Mouse (Mus musculus): ENCODE results near the gene 4930404H24Rik. TPM values are rescaled to one million over a fixed set of nuclear protein-coding genes. Genes with fewer than 3 reads are reported as not detected.

4930404H24Rik gene
- polyA plus RNA-seq, 1 experiment, result not detected

- Histone ChIP-seq H3ac (ENCODE audit: control insufficient read depth, insufficient read length) (no peak overlapping the region), H3K27me3 (ENCODE audit: control insufficient read depth, insufficient read depth, insufficient read length) (peaks cover 54% of the 10 kb centered on the region), H3K4me2 (ENCODE audit: low read depth) (peak overlapping the region; percentile 80), H3K4me3 (no peak overlapping the region), H3K79me2 (ENCODE audit: control insufficient read depth, insufficient read depth) (no peaks in the 10 kb centered on the region), H3K36me3 (ENCODE audit: control insufficient read depth, insufficient read depth) (no peaks in the 10 kb centered on the region)
- no peak for TF ChIP-seq E2F4 (IDR thresholded peaks at IDR 0.05; ENCODE audit: insufficient read depth)
- TF ChIP-seq POLR2AphosphoS2 (IDR thresholded peaks at IDR 0.05; ENCODE audit: insufficient read length, low read depth), result no peak
- TF ChIP-seq MAX (IDR thresholded peaks at IDR 0.05; ENCODE audit: low read depth), result no peak
These were observed 36.2 kb downstream of the 4930404H24Rik start for GRCm38 (mm10) chr2:153528571-153529364.

GRCm38 (mm10) chr2:153529365-153529781 is 36.8 kb downstream of the 4930404H24Rik start:
- peaks cover 52% of the 10 kb centered on the region for H3K27me3 ChIP-seq (ENCODE audit: control insufficient read depth, insufficient read depth, insufficient read length)
- H3K4me2 ChIP-seq (ENCODE audit: low read depth), result peak overlapping the region; percentile 80
- H3K4me3 ChIP-seq, result no peak overlapping the region
- no peaks in the 10 kb centered on the region for H3K36me3 ChIP-seq (ENCODE audit: control insufficient read depth, insufficient read depth)
- no peaks in the 10 kb centered on the region for H3K79me2 ChIP-seq (ENCODE audit: control insufficient read depth, insufficient read depth)
- no peak for TF ChIP-seq REST (IDR thresholded peaks at IDR 0.05; ENCODE audit: insufficient read depth, insufficient read length)
- no peak for TF ChIP-seq USF1 (IDR thresholded peaks at IDR 0.05; ENCODE audit: low read depth)
- no peak for TF ChIP-seq POLR2AphosphoS2 (IDR thresholded peaks at IDR 0.05; ENCODE audit: insufficient read length, low read depth)
- no peak for TF ChIP-seq TCF3 (IDR thresholded peaks at IDR 0.05; ENCODE audit: insufficient read length, low read depth)
- TF ChIP-seq POLR2A (IDR thresholded peaks at IDR 0.05; ENCODE audit: insufficient read length, low read depth), result no peak
- TF ChIP-seq MYOD1 (IDR thresholded peaks at IDR 0.05; ENCODE audit: control insufficient read depth in 1 of 3, insufficient read length in 2 of 3, low read depth in 2 of 3), result no peak
- TF ChIP-seq MAX (IDR thresholded peaks at IDR 0.05; ENCODE audit: low read depth), result no peak
- TF ChIP-seq E2F4 (IDR thresholded peaks at IDR 0.05; ENCODE audit: insufficient read depth), result no peak
- no peak for TF ChIP-seq TCF12 (IDR thresholded peaks at IDR 0.05; ENCODE audit: insufficient read depth, poor library complexity, severe bottlenecking)
- no peak for TF ChIP-seq MYOG (IDR thresholded peaks at IDR 0.05; ENCODE audit: control insufficient read depth in 1 of 3, insufficient read depth in 1 of 3, insufficient read length in 2 of 3, low read depth in 2 of 3)
- TF ChIP-seq CEBPB (IDR thresholded peaks at IDR 0.05; ENCODE audit: insufficient read depth, poor library complexity, severe bottlenecking), result no peak
- TF ChIP-seq SRF (IDR thresholded peaks at IDR 0.05; ENCODE audit: control insufficient read depth, insufficient read length, low read depth), result no peak
- H3ac ChIP-seq (ENCODE audit: control insufficient read depth, insufficient read length), result no peak overlapping the region

GRCm38 (mm10) chr2:153529931-153530766 is 37.6 kb downstream of the 4930404H24Rik start, which contains the start of gene Nol4l:
Nol4l (minus strand) TSS chr2:153529971.
- H3ac ChIP-seq (ENCODE audit: control insufficient read depth, insufficient read length), result peak within 1 kb of the TSS; percentile 9
- H3K4me3 ChIP-seq, result no peak within 1 kb of the TSS
- H3K79me2 ChIP-seq (ENCODE audit: control insufficient read depth, insufficient read depth), result no peaks in the 10 kb centered on the region
- no peaks in the 10 kb centered on the region for H3K36me3 ChIP-seq (ENCODE audit: control insufficient read depth, insufficient read depth)
- no peak for TF ChIP-seq TCF12 (IDR thresholded peaks at IDR 0.05; ENCODE audit: insufficient read depth, poor library complexity, severe bottlenecking)
- peaks cover 52% of the 10 kb centered on the region for H3K27me3 ChIP-seq (ENCODE audit: control insufficient read depth, insufficient read depth, insufficient read length)
- H3K4me2 ChIP-seq (ENCODE audit: low read depth), result peak within 1 kb of the TSS; percentile 80

- no peaks in the 10 kb centered on the region for H3K79me2 ChIP-seq (ENCODE audit: control insufficient read depth, insufficient read depth)
- H3K36me3 ChIP-seq (ENCODE audit: control insufficient read depth, insufficient read depth), result no peaks in the 10 kb centered on the region
- TF ChIP-seq POLR2A (IDR thresholded peaks at IDR 0.05; ENCODE audit: insufficient read length, low read depth) (no peak), TCF3 (IDR thresholded peaks at IDR 0.05; ENCODE audit: insufficient read length, low read depth) (no peak), MYOG (IDR thresholded peaks at IDR 0.05; ENCODE audit: control insufficient read depth in 1 of 3, insufficient read depth in 1 of 3, insufficient read length in 2 of 3, low read depth in 2 of 3) (no peak), MYOD1 (IDR thresholded peaks at IDR 0.05; ENCODE audit: control insufficient read depth in 1 of 3, insufficient read length in 2 of 3, low read depth in 2 of 3) (no peak), CEBPB (IDR thresholded peaks at IDR 0.05; ENCODE audit: insufficient read depth, poor library complexity, severe bottlenecking) (no peak), E2F4 (IDR thresholded peaks at IDR 0.05; ENCODE audit: insufficient read depth) (no peak), REST (IDR thresholded peaks at IDR 0.05; ENCODE audit: insufficient read depth, insufficient read length) (no peak), SRF (IDR thresholded peaks at IDR 0.05; ENCODE audit: control insufficient read depth, insufficient read length, low read depth) (no peak), TCF12 (IDR thresholded peaks at IDR 0.05; ENCODE audit: insufficient read depth, poor library complexity, severe bottlenecking) (no peak), USF1 (IDR thresholded peaks at IDR 0.05; ENCODE audit: low read depth) (no peak), MAX (IDR thresholded peaks at IDR 0.05; ENCODE audit: low read depth) (no peak), POLR2AphosphoS2 (IDR thresholded peaks at IDR 0.05; ENCODE audit: insufficient read length, low read depth) (no peak)
- no peak overlapping the region for H3K4me3 ChIP-seq
- peaks cover 52% of the 10 kb centered on the region for H3K27me3 ChIP-seq (ENCODE audit: control insufficient read depth, insufficient read depth, insufficient read length)
- H3K4me2 ChIP-seq (ENCODE audit: low read depth), result no peak overlapping the region
- no peak overlapping the region for H3ac ChIP-seq (ENCODE audit: control insufficient read depth, insufficient read length)
These were observed 38.4 kb downstream of the 4930404H24Rik start for GRCm38 (mm10) chr2:153530948-153531347.

- no peaks in the 10 kb centered on the region for H3K79me2 ChIP-seq (ENCODE audit: control insufficient read depth, insufficient read depth)
- TF ChIP-seq POLR2A (IDR thresholded peaks at IDR 0.05; ENCODE audit: insufficient read length, low read depth) (no peak), MYOD1 (IDR thresholded peaks at IDR 0.05; ENCODE audit: control insufficient read depth in 1 of 3, insufficient read length in 2 of 3, low read depth in 2 of 3) (no peak), CEBPB (IDR thresholded peaks at IDR 0.05; ENCODE audit: insufficient read depth, poor library complexity, severe bottlenecking) (no peak), REST (IDR thresholded peaks at IDR 0.05; ENCODE audit: insufficient read depth, insufficient read length) (no peak), POLR2AphosphoS2 (IDR thresholded peaks at IDR 0.05; ENCODE audit: insufficient read length, low read depth) (no peak)
- no peak overlapping the region for H3ac ChIP-seq (ENCODE audit: control insufficient read depth, insufficient read length)
- no peak overlapping the region for H3K4me3 ChIP-seq
- H3K27me3 ChIP-seq (ENCODE audit: control insufficient read depth, insufficient read depth, insufficient read length), result peaks cover 31% of the 10 kb centered on the region
- no peak overlapping the region for H3K4me2 ChIP-seq (ENCODE audit: low read depth)
- H3K36me3 ChIP-seq (ENCODE audit: control insufficient read depth, insufficient read depth), result no peaks in the 10 kb centered on the region
These were observed 41.4 kb downstream of the 4930404H24Rik start for GRCm38 (mm10) chr2:153533981-153534380.

Data from myocyte (in vitro differentiated cells).